Mouse (Mus musculus) hindbrain, embryonic 12.5 days (tissue): Measurements from ENCODE around the gene Slc26a11. TPM values are rescaled to one million over a fixed set of nuclear protein-coding genes. Genes with fewer than 3 reads are reported as not detected.
"Not testable (repeated sequence)": the region's sequence is repeated elsewhere in the genome, so short reads cannot be mapped to it uniquely, and the experiment has no call there.

Source experiments
- ATAC-seq: fragments of 200-750 bp; cut with Nextera tagmentation; 2 replicates; pipeline ENCODE4 v1.8.0; 2017; ENCODE audit warnings: moderate TSS enrichment; ENCODE audit not compliant: low FRiP score
- H3K27ac ChIP-seq: fragments of 300-500 bp; sonication (generic); 2 replicates; pipeline ENCODE4 v1.5.1; 2016; ENCODE audit warnings: mild to moderate bottlenecking
- H3K27me3 ChIP-seq: fragments of 300-500 bp; sonication (generic); 2 replicates; pipeline ENCODE4 v1.6.1; 2016; ENCODE audit warnings: mild to moderate bottlenecking
- H3K36me3 ChIP-seq: fragments of 300-500 bp; sonication (generic); 2 replicates; pipeline ENCODE4 v1.6.1; 2016; ENCODE audit warnings: mild to moderate bottlenecking
- H3K4me1 ChIP-seq: fragments of 300-500 bp; sonication (generic); 2 replicates; pipeline ENCODE4 v1.6.1; 2016
- H3K4me2 ChIP-seq: fragments of 300-500 bp; sonication (generic); replicated peaks from 2 replicates; pipeline ENCODE4 v1.6.1; 2016; ENCODE audit warnings: mild to moderate bottlenecking
- H3K4me3 ChIP-seq: fragments of 300-500 bp; sonication (generic); 2 replicates; pipeline ENCODE4 v1.5.1; 2016; ENCODE audit warnings: mild to moderate bottlenecking
- H3K9ac ChIP-seq: fragments of 300-500 bp; sonication (generic); 2 replicates; pipeline ENCODE4 v1.6.1; 2016; ENCODE audit warnings: mild to moderate bottlenecking, moderate library complexity
- H3K9me3 ChIP-seq: fragments of 300-500 bp; sonication (generic); replicated peaks from 2 replicates; pipeline ENCODE4 v1.6.1; 2016; ENCODE audit warnings: mild to moderate bottlenecking
- WGBS: fragments of 180-500 bp; shearing (Covaris S2); methylation state at CpG from one replicate; pipeline ENCODE4 v1.1.7; 2016; 5-methylcytosine and 5-hydroxymethylcytosine counted together
- polyA plus RNA-seq: library from polyadenylated mRNA; unstranded; fragments of >200 nt; fragmentation: Nextera tagmentation; extraction: Ambion mirVana; gene quantifications from 2 replicates; pipeline ENCODE4 v1.2.1, GENCODE M21; 2016

The Slc26a11 gene
- polyA plus RNA-seq, 1 experiment from 2014 or later, result 6.0 TPM

GRCm38 (mm10) chr11:119363534-119364145 lies 8.3 kb downstream of the Slc26a11 start:
- peak overlapping the region; percentile 13; the same call in 1 of the 2 replicates for H3K4me3 ChIP-seq
- peak overlapping the region; percentile 48; the same call in 1 of the 2 replicates for H3K27ac ChIP-seq
- 32% methylated on average over 11 of the region's 11 CpGs for WGBS
- H3K4me1 ChIP-seq, result peaks cover 13% of the 10 kb centered on the region
- peaks cover 8% of the 10 kb centered on the region; the same call in 1 of the 2 replicates for H3K36me3 ChIP-seq
- H3K9ac ChIP-seq, result peak overlapping the region; percentile 51; the same call in 1 of the 2 replicates
- no peaks in the 10 kb centered on the region for H3K27me3 ChIP-seq
- H3K9me3 ChIP-seq, result no peaks in the 10 kb centered on the region
- peak overlapping the region; percentile 47 for H3K4me2 ChIP-seq
- peak; percentile 81 for ATAC-seq

- Histone ChIP-seq H3K9me3 (no peaks in the 10 kb centered on the region), H3K36me3 (peaks cover 16% of the 10 kb centered on the region), H3K27me3 (no peaks in the 10 kb centered on the region), H3K9ac (no peak overlapping the region), H3K4me3 (no peak overlapping the region), H3K27ac (no peak overlapping the region), H3K4me2 (no peak overlapping the region), H3K4me1 (no peaks in the 10 kb centered on the region)
- 84% methylated on average over 6 of the region's 6 CpGs for WGBS
- no peak for ATAC-seq
Measured at GRCm38 (mm10) chr11:119375425-119375824, 20.1 kb downstream of the Slc26a11 start.

GRCm38 (mm10) chr11:119377326-119377725 lies 22.0 kb downstream of the Slc26a11 start:
- H3K27me3 ChIP-seq, result no peaks in the 10 kb centered on the region
- 93% methylated on average over 11 of the region's 11 CpGs for WGBS
- no peak overlapping the region for H3K9ac ChIP-seq
- no peak overlapping the region for H3K4me2 ChIP-seq
- ATAC-seq, result no peak
- no peak overlapping the region for H3K4me3 ChIP-seq
- no peaks in the 10 kb centered on the region for H3K9me3 ChIP-seq
- no peaks in the 10 kb centered on the region for H3K4me1 ChIP-seq
- peaks cover 16% of the 10 kb centered on the region for H3K36me3 ChIP-seq
- H3K27ac ChIP-seq, result no peak overlapping the region

- H3K27me3 ChIP-seq, result no peaks in the 10 kb centered on the region
- H3K4me1 ChIP-seq, result no peaks in the 10 kb centered on the region
- no peak overlapping the region for H3K27ac ChIP-seq
- no peaks in the 10 kb centered on the region for H3K9me3 ChIP-seq
- 92% methylated on average over 1 of the region's 1 CpGs for WGBS
- H3K4me2 ChIP-seq, result no peak overlapping the region
- H3K4me3 ChIP-seq, result no peak overlapping the region
- ATAC-seq, result no peak
- H3K9ac ChIP-seq, result no peak overlapping the region
- peaks cover 16% of the 10 kb centered on the region for H3K36me3 ChIP-seq
Measured at GRCm38 (mm10) chr11:119378551-119378950, 23.2 kb downstream of the Slc26a11 start.

GRCm38 (mm10) chr11:119381631-119382337 lies 26.4 kb downstream of the Slc26a11 start:
- Histone ChIP-seq H3K9ac (no peak overlapping the region), H3K4me1 (no peaks in the 10 kb centered on the region), H3K27me3 (no peaks in the 10 kb centered on the region), H3K36me3 (peaks cover 16% of the 10 kb centered on the region), H3K27ac (no peak overlapping the region), H3K4me2 (no peak overlapping the region), H3K9me3 (no peaks in the 10 kb centered on the region), H3K4me3 (no peak overlapping the region)
- 89% methylated on average over 9 of the region's 9 CpGs for WGBS
- ATAC-seq, result no peak

GRCm38 (mm10) chr11:119382338-119382850 lies 27.0 kb downstream of the Slc26a11 start:
- Histone ChIP-seq H3K4me1 (no peaks in the 10 kb centered on the region), H3K4me2 (no peak overlapping the region), H3K27ac (no peak overlapping the region), H3K4me3 (no peak overlapping the region), H3K27me3 (no peaks in the 10 kb centered on the region), H3K9ac (no peak overlapping the region), H3K9me3 (no peaks in the 10 kb centered on the region), H3K36me3 (peaks cover 12% of the 10 kb centered on the region)
- 74% methylated on average over 6 of the region's 6 CpGs for WGBS
- no peak for ATAC-seq

- Histone ChIP-seq H3K4me3 (no peak overlapping the region), H3K27me3 (peaks cover 25% of the 10 kb centered on the region), H3K36me3 (peaks cover 2% of the 10 kb centered on the region; the same call in 1 of the 2 replicates), H3K4me2 (no peak overlapping the region), H3K4me1 (peaks cover 4% of the 10 kb centered on the region), H3K9ac (no peak overlapping the region), H3K9me3 (no peaks in the 10 kb centered on the region), H3K27ac (no peak overlapping the region)
- 81% methylated on average over 4 of the region's 4 CpGs for whole genome bisulfite sequencing
- ATAC-seq, result no peak
Measured at GRCm38 (mm10) chr11:119384904-119385303, 29.5 kb downstream of the Slc26a11 start.

GRCm38 (mm10) chr11:119386306-119386705 lies 30.9 kb downstream of the Slc26a11 start:
- no peak for ATAC-seq
- no peak overlapping the region for H3K9ac ChIP-seq
- no peak overlapping the region for H3K27ac ChIP-seq
- H3K9me3 ChIP-seq, result no peaks in the 10 kb centered on the region
- no peak overlapping the region for H3K4me2 ChIP-seq
- H3K36me3 ChIP-seq, result no peaks in the 10 kb centered on the region
- WGBS, result 97% methylated on average over 5 of the region's 5 CpGs
- peaks cover 14% of the 10 kb centered on the region for H3K4me1 ChIP-seq
- H3K27me3 ChIP-seq, result peaks cover 39% of the 10 kb centered on the region
- no peak overlapping the region for H3K4me3 ChIP-seq

- Histone ChIP-seq H3K27me3 (peaks cover 48% of the 10 kb centered on the region), H3K4me1 (peaks cover 14% of the 10 kb centered on the region)
- not testable (repeated sequence) for H3K4me2 ChIP-seq, H3K36me3 ChIP-seq, H3K9me3 ChIP-seq, H3K4me3 ChIP-seq, ATAC-seq, H3K27ac ChIP-seq, H3K9ac ChIP-seq
- 40% methylated on average over 3 of the region's 3 CpGs for WGBS
Measured at GRCm38 (mm10) chr11:119387273-119387672, 31.9 kb downstream of the Slc26a11 start.

- Histone ChIP-seq H3K4me2 (peak overlapping the region; percentile 98), H3K9ac (peak overlapping the region; percentile 59), H3K4me1 (peaks cover 22% of the 10 kb centered on the region), H3K27me3 (peaks cover 74% of the 10 kb centered on the region), H3K36me3 (no peaks in the 10 kb centered on the region), H3K27ac (no peak overlapping the region), H3K4me3 (peak overlapping the region; percentile 53), H3K9me3 (no peaks in the 10 kb centered on the region)
- under 1% methylated on average over 35 of the region's 35 CpGs for WGBS
- no peak for ATAC-seq
Measured at GRCm38 (mm10) chr11:119389851-119390270, 34.5 kb downstream of the Slc26a11 start.

- Histone ChIP-seq H3K27me3 (peaks cover 81% of the 10 kb centered on the region), H3K27ac (no peak overlapping the region), H3K4me1 (peaks cover 22% of the 10 kb centered on the region), H3K4me3 (peak overlapping the region; percentile 53), H3K9ac (peak overlapping the region; percentile 59), H3K4me2 (peak overlapping the region; percentile 98), H3K36me3 (no peaks in the 10 kb centered on the region), H3K9me3 (no peaks in the 10 kb centered on the region)
- no peak; the same call in 1 of the 2 replicates for ATAC-seq
- 2% methylated on average over 53 of the region's 53 CpGs for WGBS
Measured at GRCm38 (mm10) chr11:119390271-119391231, 35.2 kb downstream of the Slc26a11 start.
